Comparison of ENCODE assay signal across 8 mouse cellular contexts in genomic region chr16:20240468-20241414, GRCm38 (mm10). TPM values are rescaled to one million over a fixed set of nuclear protein-coding genes. Genes with fewer than 3 reads are reported as not detected.
DNase-seq lines count a peak whose midpoint lies in the region; ATAC-seq and TF ChIP-seq lines count a peak whose summit lies in the region.

Gene Map6d1, minus strand, starts transcription at chr16:20241358.

- no peaks in the 10 kb centered on the region; the same call in 1 of the 2 replicates for H3K27me3 ChIP-seq in embryonic facial prominence, embryonic 15.5 days
- H3K27me3 ChIP-seq in heart, embryonic 15.5 days = peaks cover 13% of the 10 kb centered on the region
- H3K27me3 ChIP-seq in lung, postnatal 0 days (replicated peaks; ENCODE audit: insufficient read depth, low read length) = no peaks in the 10 kb centered on the region

- DNase-seq in ES-E14 (ENCODE audit: low read depth, low spot score) = peak; percentile 36
- peak; percentile 58 for DNase-seq in layer of hippocampus, adult 9-11 months
- DNase-seq in lung, postnatal 0 days (ENCODE audit: low spot score) = peak; percentile 21
- peak; percentile 69 for DNase-seq in retina, embryonic 14.5 days (ENCODE audit: low spot score)

- peak within 1 kb of the TSS; percentile 96 for H3K4me2 ChIP-seq in embryonic facial prominence, embryonic 15.5 days (replicated peaks)
- peak within 1 kb of the TSS; percentile 92 for H3K4me2 ChIP-seq in heart, embryonic 15.5 days
- H3K4me2 ChIP-seq in lung, postnatal 0 days (replicated peaks; ENCODE audit: low read depth, low read length) = peak within 1 kb of the TSS; percentile 98

- H3K4me1 ChIP-seq in ES-E14 (ENCODE audit: control insufficient read depth in 2 of 2, insufficient read depth in 2 of 2, low read length in 2 of 2, poor library complexity in 1 of 2) = no peaks in the 10 kb centered on the region; a peak in 2 of 4 replicates
- no peaks in the 10 kb centered on the region; the same call in 1 of the 2 replicates for H3K4me1 ChIP-seq in bone marrow, adult 2 months (ENCODE audit: control insufficient read depth, insufficient read depth, low read length)
- no peaks in the 10 kb centered on the region for H3K4me1 ChIP-seq in embryonic facial prominence, embryonic 15.5 days
- H3K4me1 ChIP-seq in heart, embryonic 15.5 days (replicated peaks) = peaks cover 9% of the 10 kb centered on the region
- 0 out of 2 replicates have a peak, but pooled peaks cover 3% of the 10 kb centered on the region for H3K4me1 ChIP-seq in lung, postnatal 0 days (ENCODE audit: insufficient read depth, low read depth, low read length)

- no peak; the same call in 1 of the 2 replicates for TF ChIP-seq POLR2A in bone marrow, adult 2 months (IDR thresholded peaks at IDR 0.05; ENCODE audit: borderline replicate concordance, control insufficient read depth, low read depth, low read length)

- no peaks in the 10 kb centered on the region for H3K9me3 ChIP-seq in ES-E14 (ENCODE audit: control insufficient read depth, insufficient read depth, low read depth, low read length)
- no peaks in the 10 kb centered on the region for H3K9me3 ChIP-seq in embryonic facial prominence, embryonic 15.5 days (replicated peaks)
- H3K9me3 ChIP-seq in heart, embryonic 15.5 days (replicated peaks) = no peaks in the 10 kb centered on the region
- no peaks in the 10 kb centered on the region for H3K9me3 ChIP-seq in lung, postnatal 0 days (ENCODE audit: low read length)

- H3K9ac ChIP-seq in ES-E14 (ENCODE audit: insufficient read depth, low read depth, low read length, poor library complexity, severe bottlenecking) = peak within 1 kb of the TSS; percentile 86
- peak within 1 kb of the TSS; percentile 37 for H3K9ac ChIP-seq in embryonic facial prominence, embryonic 15.5 days
- H3K9ac ChIP-seq in heart, embryonic 15.5 days = peak within 1 kb of the TSS; percentile 58
- H3K9ac ChIP-seq in lung, postnatal 0 days (replicated peaks; ENCODE audit: low read depth) = 0 out of 2 replicates have a peak within 1 kb of the TSS, but pooled peaks have one; percentile 23

- in situ Hi-C loops in ES-E14 (cut with MboI; ENCODE audit: low sequenced_read_pairs in 2 of 2, unreplicated experiment in 2 of 2) = no loop called here

- peak; percentile 75 for ATAC-seq in embryonic facial prominence, embryonic 15.5 days (ENCODE audit: insufficient number of reproducible peaks, low FRiP score, low TSS enrichment, low read depth)
- peak; percentile 71 for ATAC-seq in heart, embryonic 15.5 days (replicated peaks; ENCODE audit: insufficient number of reproducible peaks, insufficient read depth, low FRiP score, low read depth)
- ATAC-seq in lung, postnatal 0 days = peak; percentile 67
- ATAC-seq in activated CD4-positive, CD25-positive, alpha-beta regulatory T cell, adult 4 months = no peak

- WGBS in bone marrow, adult 2 months = 2% methylated on average over 90 of the region's 90 CpGs
- under 1% methylated on average over 90 of the region's 90 CpGs for WGBS in embryonic facial prominence, embryonic 15.5 days
- under 1% methylated on average over 90 of the region's 90 CpGs for WGBS in heart, embryonic 15.5 days
- WGBS in lung, postnatal 0 days = 2% methylated on average over 84 of the region's 90 CpGs

- no peak for TF ChIP-seq CTCF in bone marrow, adult 2 months (IDR thresholded peaks at IDR 0.05; ENCODE audit: control insufficient read depth, insufficient read depth, low read length)
- 0 out of 2 replicates have a peak, but pooled peaks have one; percentile 3 for TF ChIP-seq CTCF in lung, postnatal 0 days (IDR thresholded peaks at IDR 0.05)

- no peak within 1 kb of the TSS for H3K27ac ChIP-seq in ES-E14 (ENCODE audit: insufficient read depth, low read depth, low read length, poor library complexity, severe bottlenecking)
- no peak within 1 kb of the TSS for H3K27ac ChIP-seq in bone marrow, adult 2 months (ENCODE audit: control insufficient read depth, insufficient read depth, low read depth, low read length, poor library complexity)
- H3K27ac ChIP-seq in embryonic facial prominence, embryonic 15.5 days (replicated peaks) = no peak within 1 kb of the TSS
- no peak within 1 kb of the TSS for H3K27ac ChIP-seq in heart, embryonic 15.5 days
- H3K27ac ChIP-seq in lung, postnatal 0 days (ENCODE audit: low read length) = no peak within 1 kb of the TSS

- no peaks in the 10 kb centered on the region for H3K36me3 ChIP-seq in ES-E14 (ENCODE audit: control insufficient read depth, insufficient read depth, low read length, poor library complexity, severe bottlenecking)
- H3K36me3 ChIP-seq in embryonic facial prominence, embryonic 15.5 days = no peaks in the 10 kb centered on the region
- H3K36me3 ChIP-seq in heart, embryonic 15.5 days = no peaks in the 10 kb centered on the region
- no peaks in the 10 kb centered on the region for H3K36me3 ChIP-seq in lung, postnatal 0 days (ENCODE audit: insufficient read depth, low read length)

- peak within 1 kb of the TSS; percentile 84 to 97 for H3K4me3 ChIP-seq in ES-E14 (ENCODE audit: insufficient read depth in 1 of 2, low read depth in 1 of 2, low read length in 2 of 2, poor library complexity in 1 of 2, severe bottlenecking in 1 of 2)
- H3K4me3 ChIP-seq in bone marrow, adult 2 months (replicated peaks; ENCODE audit: control insufficient read depth, low read depth, low read length) = peak within 1 kb of the TSS; percentile 32
- H3K4me3 ChIP-seq in embryonic facial prominence, embryonic 15.5 days (replicated peaks) = peak within 1 kb of the TSS; percentile 70
- H3K4me3 ChIP-seq in heart, embryonic 15.5 days = peak within 1 kb of the TSS; percentile 64
- peak within 1 kb of the TSS; percentile 60 for H3K4me3 ChIP-seq in lung, postnatal 0 days (ENCODE audit: low read depth, low read length)

- no peak for TF ChIP-seq EP300 in lung, postnatal 0 days (IDR thresholded peaks at IDR 0.05)

TF ChIP-seq in ES-E14, 5 proteins besides CTCF, POLR2A, EP300 and RAD21:
- TF ChIP-seq ZNF384 (IDR thresholded peaks at IDR 0.05; ENCODE audit: low read depth, low read length) (no peak), MAFK (IDR thresholded peaks at IDR 0.05; ENCODE audit: insufficient read depth, low read depth, low read length) (no peak), HCFC1 (IDR thresholded peaks at IDR 0.05; ENCODE audit: borderline replicate concordance, insufficient read depth, low read length) (no peak), ZC3H11A (IDR thresholded peaks at IDR 0.05; ENCODE audit: borderline replicate concordance, low read depth, low read length) (no peak), CHD2 (IDR thresholded peaks at IDR 0.05; ENCODE audit: low read depth, low read length) (no peak)

RNA-seq across cellular contexts. Expression of gene Map6d1, which starts in this region (rescaled TPM):
- 0.58 and 0.62 TPM in 2 replicates for total RNA-seq in ES-E14 (2012; rRNA removed)
- not detected in 2 replicates for polyA plus RNA-seq in bone marrow, adult 2 months (2011; ENCODE audit: insufficient read depth, insufficient read length, low replicate concordance, missing spikeins)
- polyA plus RNA-seq in embryonic facial prominence, embryonic 15.5 days (2015; fragmentation: Nextera tagmentation; extraction: Ambion mirVana) = 0.77 and 1.1 TPM in 2 replicates
- 0.38 and 0.57 TPM in 2 replicates for polyA plus RNA-seq in heart, embryonic 15.5 days (2015; fragmentation: Nextera tagmentation; extraction: Ambion mirVana)
- 0.07 and 0.14 TPM in 2 replicates for polyA plus RNA-seq in lung, postnatal 0 days (2015; fragmentation: Nextera tagmentation; extraction: Ambion mirVana)
- under 1 TPM in 1 of 2 experiments, not detected in 1; 0.14 TPM for polyA plus RNA-seq in activated CD4-positive, CD25-positive, alpha-beta regulatory T cell, adult 4 months (2017; shearing (Covaris generic))

Comparison
In these comparisons a context has a peak if more than half of its experiments do, and no peak if none do; other contexts are left out.
1. Peak in DNase-seq, H3K4me3 ChIP-seq and H3K9ac ChIP-seq in ES-E14; RNA of the gene not detected or under 1 TPM.
2. Peak in ATAC-seq, H3K4me3 ChIP-seq, H3K9ac ChIP-seq and H3K4me2 ChIP-seq in heart, embryonic 15.5 days; RNA of the gene not detected or under 1 TPM.
3. Peak in DNase-seq, ATAC-seq, H3K4me3 ChIP-seq, H3K9ac ChIP-seq and H3K4me2 ChIP-seq in lung, postnatal 0 days; RNA of the gene not detected or under 1 TPM.
4. H3K4me3 ChIP-seq: peak in every context shown above with its lines; median percentile 90 in ES-E14; 70 in embryonic facial prominence, embryonic 15.5 days; 64 in heart, embryonic 15.5 days; 60 in lung, postnatal 0 days; 32 in bone marrow, adult 2 months.
5. H3K9ac ChIP-seq: peak in every context shown above with its lines; median percentile 86 in ES-E14; 58 in heart, embryonic 15.5 days; 37 in embryonic facial prominence, embryonic 15.5 days; 23 in lung, postnatal 0 days.